Mouse (Mus musculus) megakaryocyte progenitor cell, adult 5-6 weeks (primary cell): ENCODE measurements at regions not wholly inside any gene's neighbourhood (a gene's known extent, or its start where the extent isn't known, plus 50 kb on each side); places are given as distances from the start of the nearest gene placed in this dataset.

Experiments used
- ATAC-seq: replicated peaks from 2 replicates; pipeline ENCODE4 v1.8.0; 2016; ENCODE audit warnings: mild to moderate bottlenecking, moderate TSS enrichment, inconsistent platforms; ENCODE audit not compliant: poor library complexity

- no peak for ATAC-seq
Observed at GRCm38 (mm10) chr10:97219474-97219873, 259.9 kb upstream of the Dcn start.

- ATAC-seq: no peak
Observed at GRCm38 (mm10) chr10:97220431-97220830, 259.0 kb upstream of the Dcn start.

GRCm38 (mm10) chr10:97235631-97236030 is 243.8 kb upstream of the Dcn start:
- ATAC-seq: no peak

- no peak for ATAC-seq
Observed at GRCm38 (mm10) chr10:97241476-97241875, 237.9 kb upstream of the Dcn start.

GRCm38 (mm10) chr10:97245674-97246073 is 233.7 kb upstream of the Dcn start:
- no peak for ATAC-seq

- no peak for ATAC-seq
Observed at GRCm38 (mm10) chr10:97248522-97248921, 230.9 kb upstream of the Dcn start.

- no peak for ATAC-seq
Observed at GRCm38 (mm10) chr10:97249760-97250159, 229.6 kb upstream of the Dcn start.

GRCm38 (mm10) chr10:97250167-97250566 is 229.2 kb upstream of the Dcn start:
- no peak for ATAC-seq

- ATAC-seq: no peak
Observed at GRCm38 (mm10) chr10:97265959-97266517, 213.4 kb upstream of the Dcn start.

- no peak for ATAC-seq
Observed at GRCm38 (mm10) chr10:97282416-97282815, 197.0 kb upstream of the Dcn start.

GRCm38 (mm10) chr10:97282841-97283496 is 196.4 kb upstream of the Dcn start:
- no peak for ATAC-seq

GRCm38 (mm10) chr10:97304791-97305355 is 174.5 kb upstream of the Dcn start:
- ATAC-seq: no peak

- no peak for ATAC-seq
Observed at GRCm38 (mm10) chr10:97309580-97309979, 169.8 kb upstream of the Dcn start.

- peak; percentile 33; the same call in 1 of the 2 replicates for ATAC-seq
Observed at GRCm38 (mm10) chr10:97312509-97312908, 166.9 kb upstream of the Dcn start.

GRCm38 (mm10) chr10:97312978-97313377 is 166.4 kb upstream of the Dcn start:
- ATAC-seq: peak; percentile 89

- peak; percentile 91 for ATAC-seq
Observed at GRCm38 (mm10) chr10:97313407-97313901, 166.0 kb upstream of the Dcn start.

- ATAC-seq: no peak
Observed at GRCm38 (mm10) chr10:97332639-97333038, 146.8 kb upstream of the Dcn start.

GRCm38 (mm10) chr10:97334044-97334443 is 145.4 kb upstream of the Dcn start:
- peak; percentile 39; the same call in 1 of the 2 replicates for ATAC-seq

- 0 out of 2 replicates have a peak, but pooled peaks have one; percentile 34 for ATAC-seq
Observed at GRCm38 (mm10) chr10:97334606-97335150, 144.7 kb upstream of the Dcn start.

- no peak for ATAC-seq
Observed at GRCm38 (mm10) chr10:97338033-97338692, 141.2 kb upstream of the Dcn start.
